Mouse (Mus musculus): Measurements from ENCODE around the gene Stmn1. TPM values are rescaled to one million over a fixed set of nuclear protein-coding genes. Genes with fewer than 3 reads are reported as not detected.

The Stmn1 gene
- total RNA-seq (2022): 10 to 100 TPM; 20.8 to 26.2 (median 22.0) TPM

DNA sequence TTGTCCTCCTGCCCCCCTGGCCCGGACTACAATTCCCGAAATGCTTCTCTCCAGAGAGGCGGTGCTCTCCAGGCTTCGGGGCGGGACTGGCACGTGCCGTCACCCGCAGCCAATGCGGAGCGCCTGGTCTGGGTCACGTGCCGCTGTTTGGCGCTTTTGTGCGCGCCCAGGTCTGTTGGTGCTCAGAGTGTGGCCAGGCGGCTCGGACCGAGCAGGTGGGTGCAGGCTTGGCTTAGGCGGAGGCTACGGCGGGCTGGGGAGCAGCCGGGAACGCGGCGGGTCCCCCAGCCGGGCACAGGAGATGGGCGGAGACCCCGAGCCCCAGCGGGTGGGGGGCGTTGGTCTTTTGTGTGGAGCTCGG lies at the start of gene Stmn1:
Stmn1 (plus strand) TSS at position 106 of the 361 bp plus-strand sequence.
- peak; percentile 92 for DNase-seq (ENCODE audit: low spot score)

GRCm38 (mm10) chr4:134421971-134422370 lies 46.1 kb upstream of the Stmn1 start:
- no peak for DNase-seq (ENCODE audit: low spot score)

- DNase-seq (ENCODE audit: low spot score): no peak
Observed at GRCm38 (mm10) chr4:134423949-134424348, 44.2 kb upstream of the Stmn1 start.

DNA sequence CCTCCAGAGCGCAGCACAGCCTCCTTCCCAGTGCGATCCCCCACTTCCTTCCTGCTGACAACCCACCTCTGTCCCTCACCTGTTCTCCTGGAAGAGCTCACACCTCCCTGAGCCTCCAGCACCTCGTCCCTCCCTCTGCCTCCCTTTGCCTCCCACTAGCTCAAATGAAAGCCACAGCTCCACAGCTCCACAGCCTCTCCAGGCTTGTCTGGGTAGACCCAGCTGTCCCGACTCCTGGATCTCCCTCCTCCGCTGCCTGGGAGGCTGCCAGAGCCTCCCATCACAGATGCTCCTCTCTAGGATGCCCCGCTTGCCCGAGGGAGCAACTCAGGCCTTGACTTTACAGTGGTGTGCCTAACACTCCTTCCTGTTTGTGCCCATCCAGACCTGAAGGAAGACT lies 43.0 kb upstream of the Stmn1 start:
- no peak for DNase-seq (ENCODE audit: low spot score)

- DNase-seq (ENCODE audit: low spot score): no peak
Observed at GRCm38 (mm10) chr4:134430381-134431004, 37.6 kb upstream of the Stmn1 start.

GRCm38 (mm10) chr4:134432686-134433360 lies 35.3 kb upstream of the Stmn1 start:
- DNase-seq (ENCODE audit: low spot score): no peak

DNA sequence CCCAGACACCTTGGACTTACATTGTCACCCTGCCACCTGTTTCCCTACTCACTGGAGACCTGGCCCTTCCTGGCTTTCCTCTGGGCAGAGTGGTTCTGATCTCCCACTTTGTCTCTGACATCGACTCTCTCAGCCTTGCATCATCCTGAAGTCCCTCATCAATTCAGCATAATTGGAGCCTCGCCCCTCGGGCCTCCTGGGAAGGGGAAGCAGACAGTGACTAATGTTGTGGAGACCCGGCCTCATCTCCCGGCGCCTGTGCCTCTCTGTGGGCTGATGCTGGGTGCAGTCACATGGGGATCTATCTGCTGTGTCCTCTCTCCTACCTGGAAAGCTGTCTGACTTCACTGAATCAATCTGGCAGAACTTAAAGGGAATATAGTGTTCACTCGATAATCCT lies 31.9 kb upstream of the Stmn1 start:
- DNase-seq (ENCODE audit: low spot score): no peak

DNA sequence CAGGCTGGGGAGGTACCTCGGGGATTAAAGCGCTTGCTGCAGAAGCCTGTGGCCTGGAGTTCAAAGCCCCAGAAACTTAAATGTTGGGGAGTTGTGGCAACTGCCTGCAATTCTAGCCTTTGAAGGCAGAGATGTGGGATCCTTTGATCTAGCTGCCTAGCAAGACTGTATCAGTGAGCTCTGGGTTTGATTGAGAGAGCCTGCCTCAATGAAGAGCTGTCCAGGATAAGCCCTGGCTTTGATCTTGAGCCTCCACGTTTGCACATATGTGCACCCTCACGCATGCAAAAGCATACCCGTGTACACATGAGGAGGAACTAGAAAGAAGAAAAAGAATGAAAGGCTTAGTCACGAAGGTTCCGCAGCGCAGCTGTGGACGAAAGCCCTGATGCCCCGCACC lies 31.5 kb upstream of the Stmn1 start:
- DNase-seq (ENCODE audit: low spot score): no peak

- DNase-seq (ENCODE audit: low spot score): no peak
Observed at GRCm38 (mm10) chr4:134439119-134439518, 29.0 kb upstream of the Stmn1 start.

- no peak for DNase-seq (ENCODE audit: low spot score)
Observed at GRCm38 (mm10) chr4:134439919-134440318, 28.2 kb upstream of the Stmn1 start.

GRCm38 (mm10) chr4:134442216-134442615 lies 25.9 kb upstream of the Stmn1 start:
- no peak for DNase-seq (ENCODE audit: low spot score)

DNA sequence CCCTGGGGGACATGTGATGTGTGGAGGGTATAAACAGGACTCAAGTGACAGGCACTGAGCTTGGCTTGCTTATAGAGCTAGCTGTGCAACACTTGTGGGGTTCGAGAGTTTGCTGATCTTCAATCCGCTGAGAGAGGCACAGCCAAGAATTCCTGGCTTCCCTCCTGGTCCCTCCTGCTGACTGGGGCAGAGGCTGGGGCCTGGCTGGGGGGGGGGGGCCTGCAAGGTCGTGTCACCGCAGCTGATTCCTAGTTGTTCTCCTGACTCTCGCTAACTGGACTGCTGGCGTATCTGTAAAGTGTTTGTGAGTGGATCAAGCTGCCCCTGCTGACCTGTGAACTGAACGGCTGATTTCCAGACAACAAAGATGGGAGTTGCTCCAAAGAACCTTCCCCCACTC lies 24.5 kb upstream of the Stmn1 start:
- no peak for DNase-seq (ENCODE audit: low spot score)

- DNase-seq (ENCODE audit: low spot score): no peak
Observed at GRCm38 (mm10) chr4:134444949-134445348, 23.2 kb upstream of the Stmn1 start.

DNA sequence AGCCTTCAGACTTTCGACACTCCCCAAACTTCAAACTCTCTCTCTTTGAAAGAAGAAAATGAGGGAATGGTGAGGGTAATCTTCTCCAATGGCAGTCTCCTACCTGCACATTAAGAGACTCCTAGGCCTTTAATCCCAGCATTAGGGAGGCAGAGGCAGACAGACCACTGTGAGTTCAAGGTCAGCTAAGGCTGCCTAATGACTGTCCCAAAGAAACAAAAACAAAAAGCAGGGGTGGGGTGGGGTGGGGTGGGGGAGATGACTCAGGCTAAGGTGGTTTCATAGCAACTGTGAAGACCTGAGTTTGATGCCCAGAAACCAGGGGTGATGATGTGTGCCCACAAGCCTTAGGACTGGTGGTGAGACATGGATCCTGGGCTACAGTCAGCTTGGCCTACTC lies 22.6 kb upstream of the Stmn1 start:
- no peak for DNase-seq (ENCODE audit: low spot score)

DNA sequence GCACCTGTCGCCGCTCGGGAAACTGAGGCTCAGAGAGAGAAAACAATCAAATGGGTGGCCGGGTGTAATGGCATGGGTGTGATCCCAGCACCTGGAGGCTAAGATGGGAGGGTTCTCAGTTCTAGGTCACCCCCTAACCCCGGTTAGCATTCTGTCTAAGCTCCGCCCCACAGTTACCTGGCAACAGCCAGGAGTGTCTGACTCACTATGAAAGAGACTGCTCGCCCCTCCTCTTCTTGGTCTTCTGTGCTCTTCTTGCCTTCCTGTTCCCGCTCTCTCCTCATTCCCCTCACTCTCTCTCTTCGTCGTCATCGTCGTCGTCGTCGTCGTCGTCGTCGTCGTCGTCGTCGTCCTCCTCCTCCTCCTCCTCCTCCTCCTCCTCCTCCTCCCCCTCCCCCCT lies 20.2 kb upstream of the Stmn1 start:
- no peak for DNase-seq (ENCODE audit: low spot score)

DNA sequence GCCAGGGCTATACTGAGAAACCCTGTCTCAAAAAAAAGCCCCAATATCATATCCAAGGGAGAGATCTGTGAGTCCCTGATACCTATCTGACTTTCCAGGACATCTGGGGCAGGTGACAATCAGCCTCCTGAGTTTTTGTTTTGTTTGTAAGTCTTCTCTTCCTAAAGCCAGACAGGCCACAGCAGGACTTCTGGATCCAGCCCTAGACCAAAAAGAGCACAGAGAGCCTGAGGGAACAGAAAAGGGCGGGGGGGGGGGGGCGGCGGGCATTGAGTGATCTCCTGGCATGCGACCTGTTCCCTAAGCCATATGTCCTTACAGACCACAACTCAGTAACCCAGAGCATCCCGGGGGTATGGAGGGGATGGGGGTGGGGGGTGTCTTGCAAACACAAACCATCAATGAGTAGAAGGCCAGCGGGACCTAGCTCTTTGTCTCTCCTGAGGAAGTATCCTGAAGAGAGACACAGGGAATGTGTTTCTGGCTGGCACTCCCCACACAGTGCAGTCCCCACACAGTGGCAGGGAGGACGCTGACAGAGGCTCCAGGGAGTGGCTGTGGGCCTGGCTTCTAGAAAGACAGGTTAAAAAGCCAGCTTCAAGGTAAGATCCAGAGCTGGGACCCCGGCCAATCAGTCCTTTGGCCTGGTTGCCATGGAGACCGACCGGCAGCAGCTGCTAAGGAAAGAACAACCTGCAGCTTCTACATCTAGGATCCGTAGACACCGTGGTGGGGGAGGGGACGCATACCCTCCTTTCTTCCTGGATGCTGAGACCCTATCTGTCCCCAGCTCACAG lies 18.3 kb upstream of the Stmn1 start:
- no peak for DNase-seq (ENCODE audit: low spot score)

DNA sequence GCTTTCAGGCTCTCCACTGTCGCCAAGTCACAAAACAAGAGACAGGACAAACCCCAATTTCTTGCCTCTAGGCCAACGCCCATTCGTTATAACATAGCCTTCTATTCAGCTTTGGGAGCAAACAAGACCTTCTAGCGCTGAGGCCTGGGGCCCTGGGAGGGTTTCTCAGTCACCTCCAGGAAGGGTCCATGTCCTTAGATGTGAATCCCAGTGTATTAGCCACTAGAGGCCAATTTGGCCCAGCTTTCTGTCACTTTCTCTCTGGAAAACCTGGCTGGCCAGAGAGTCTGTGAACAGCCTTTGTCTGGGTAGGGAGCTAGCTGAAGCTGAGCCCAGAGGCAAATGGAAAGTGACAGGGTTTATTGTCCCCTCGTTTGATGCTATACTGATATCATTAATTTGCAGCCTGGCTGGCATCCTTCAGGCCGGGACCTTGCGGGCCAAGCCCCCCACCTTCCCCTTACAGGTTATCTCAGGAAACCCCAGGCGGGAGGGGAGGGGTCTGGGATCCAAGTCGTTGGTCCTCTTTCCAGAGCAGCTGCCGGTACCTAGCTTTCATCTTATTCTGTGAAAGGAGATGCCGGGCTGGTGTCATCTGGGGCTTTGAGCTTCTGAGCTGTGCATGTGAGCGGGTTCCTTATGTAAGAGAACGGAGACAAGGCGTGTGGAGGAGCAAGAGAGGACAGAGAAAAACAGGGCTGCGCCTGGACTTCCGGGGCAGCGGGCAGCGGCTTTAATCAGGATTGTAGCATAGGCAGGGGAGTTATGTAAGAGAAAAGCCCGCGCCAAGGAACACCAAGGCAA lies 17.5 kb upstream of the Stmn1 start:
- no peak for DNase-seq (ENCODE audit: low spot score)

DNA sequence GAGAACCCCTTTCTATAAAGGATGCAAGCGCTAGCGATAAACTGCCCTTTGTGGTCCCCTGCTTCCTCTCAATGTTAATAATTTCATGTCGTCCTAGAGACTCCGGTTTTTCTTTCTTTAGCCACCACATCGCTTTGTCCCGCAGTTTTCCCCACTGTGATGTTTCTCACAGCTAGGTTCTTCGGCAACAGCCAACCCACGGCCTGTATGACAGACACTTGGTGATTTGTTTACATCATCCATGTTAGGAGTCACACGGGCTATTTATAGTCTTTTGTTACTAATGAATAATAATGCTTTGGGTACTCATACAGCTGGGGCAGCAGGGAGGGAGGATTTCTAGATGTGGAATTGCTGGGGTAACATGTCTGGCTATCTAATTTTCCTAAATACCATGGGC lies 16.6 kb upstream of the Stmn1 start:
- no peak for DNase-seq (ENCODE audit: low spot score)

GRCm38 (mm10) chr4:134453619-134454400 lies 14.3 kb upstream of the Stmn1 start:
- no peak for DNase-seq (ENCODE audit: low spot score)

- DNase-seq (ENCODE audit: low spot score): no peak
Observed at GRCm38 (mm10) chr4:134455310-134455709, 12.8 kb upstream of the Stmn1 start.

DNA sequence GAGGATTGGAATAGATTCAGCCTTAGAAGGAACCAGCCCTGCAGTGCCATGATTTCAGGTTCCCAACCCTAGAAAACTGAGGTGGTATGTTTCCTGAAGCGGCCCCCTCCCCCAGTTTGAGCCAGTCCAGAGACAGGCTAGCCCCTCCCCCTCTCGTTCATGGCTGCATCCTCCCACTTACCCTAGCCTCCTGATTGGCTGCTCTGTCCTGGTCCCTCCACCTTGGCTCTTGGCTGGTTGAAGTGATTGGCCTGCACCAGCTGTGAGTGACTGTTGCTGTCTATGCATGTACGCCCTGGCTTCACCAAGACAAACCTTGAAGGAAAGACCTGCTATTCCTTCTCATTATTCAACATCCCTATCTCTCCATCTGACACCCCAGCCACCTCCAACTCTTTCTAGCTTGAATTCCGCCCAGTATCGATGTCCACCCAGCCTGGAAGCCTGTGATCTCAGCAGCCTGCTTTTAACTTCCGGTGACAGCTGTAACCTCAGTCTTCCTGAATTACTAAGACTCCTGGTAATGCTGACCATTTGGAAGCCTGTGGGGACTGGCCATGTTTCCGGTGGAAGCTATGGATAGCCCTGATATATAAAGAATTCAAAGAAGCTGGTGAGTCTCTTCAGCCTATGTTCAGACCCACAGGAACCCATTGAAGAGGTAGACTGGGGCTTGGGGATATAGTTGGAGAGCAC lies 10.8 kb upstream of the Stmn1 start:
- no peak for DNase-seq (ENCODE audit: low spot score)
